10 mouse cellular contexts compared by ENCODE assay signal in the genomic region with DNA sequence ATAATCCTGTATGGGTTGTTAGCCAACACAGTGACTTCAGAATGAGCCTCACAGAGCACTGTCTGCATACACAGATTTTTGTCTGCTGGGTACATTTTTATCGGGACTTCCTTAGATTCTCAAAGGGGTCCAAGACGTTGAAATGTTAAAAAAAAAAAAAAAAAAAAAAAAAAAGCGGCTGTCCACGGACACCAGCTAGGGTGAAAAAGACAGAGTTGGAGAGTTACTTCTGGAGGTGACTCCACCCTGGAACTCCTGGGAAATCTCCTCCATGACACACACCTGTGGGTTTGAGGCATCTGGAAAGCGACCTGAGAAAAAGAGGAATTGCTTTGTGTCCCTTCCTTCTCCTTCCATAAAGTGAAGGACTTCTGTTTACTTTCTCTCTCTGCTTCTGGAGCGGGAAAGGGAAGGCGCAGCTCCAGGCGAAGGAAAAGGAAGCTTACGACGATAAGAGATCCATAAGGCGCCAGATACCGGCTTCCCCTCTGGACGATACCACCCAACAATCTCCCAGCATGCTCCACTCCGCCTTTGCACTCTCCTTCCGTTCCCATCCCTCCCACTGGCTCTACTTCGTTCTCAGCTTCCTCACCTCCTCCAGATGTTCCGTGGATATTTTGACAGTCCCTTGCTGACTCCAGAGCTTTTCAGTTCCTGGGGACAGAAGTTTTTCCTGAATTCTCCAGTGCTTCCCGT. TPM values are rescaled to one million over a fixed set of nuclear protein-coding genes. Genes with fewer than 3 reads are reported as not detected.
DNase-seq lines count a peak whose midpoint lies in the region; ATAC-seq and TF ChIP-seq lines count a peak whose summit lies in the region.
"Had no signal": no experiment of that assay in that cellular context is flagged by ENCODE, and none has a peak within 500 bp of the region (broad histone marks: within the 10 kb centered on the region; RNA-seq: fewer than 3 reads in every experiment).

No protein-coding gene starts in this region.

- H3K4me3 ChIP-seq in midbrain, embryonic 10.5 days: peak overlapping the region; percentile 27
- no peak overlapping the region for H3K4me3 ChIP-seq in midbrain, postnatal 0 days (ENCODE audit: low read depth, low read length)
- H3K4me3 ChIP-seq in limb, embryonic 13.5 days: peak overlapping the region; percentile 10
- no peak overlapping the region for H3K4me3 ChIP-seq in midbrain, embryonic 14.5 days (replicated peaks; ENCODE audit: low read depth, low read length)

- no peak overlapping the region for H3K9ac ChIP-seq in midbrain, postnatal 0 days (replicated peaks; ENCODE audit: low read length, poor library complexity, severe bottlenecking)
- no peak overlapping the region for H3K9ac ChIP-seq in limb, embryonic 13.5 days
- H3K9ac ChIP-seq in midbrain, embryonic 14.5 days (replicated peaks; ENCODE audit: low read length): no peak overlapping the region

- H3K9me3 ChIP-seq in midbrain, embryonic 10.5 days (replicated peaks): no peaks in the 10 kb centered on the region
- no peaks in the 10 kb centered on the region for H3K9me3 ChIP-seq in midbrain, postnatal 0 days (ENCODE audit: low read length)
- no peaks in the 10 kb centered on the region for H3K9me3 ChIP-seq in limb, embryonic 13.5 days
- no peaks in the 10 kb centered on the region for H3K9me3 ChIP-seq in midbrain, embryonic 14.5 days (ENCODE audit: control insufficient read depth, low read length)

- no peaks in the 10 kb centered on the region for H3K27me3 ChIP-seq in midbrain, embryonic 10.5 days (ENCODE audit: low read depth, poor library complexity, severe bottlenecking)
- no peaks in the 10 kb centered on the region for H3K27me3 ChIP-seq in midbrain, postnatal 0 days (ENCODE audit: insufficient read depth, low read length)
- H3K27me3 ChIP-seq in limb, embryonic 13.5 days: no peaks in the 10 kb centered on the region
- H3K27me3 ChIP-seq in midbrain, embryonic 14.5 days (ENCODE audit: control insufficient read depth, insufficient read depth, low read length): no peaks in the 10 kb centered on the region
- H3K27me3 ChIP-seq: Patski had no signal

- ATAC-seq in midbrain, postnatal 0 days (ENCODE audit: low FRiP score): no peak
- ATAC-seq in limb, embryonic 13.5 days (ENCODE audit: low FRiP score, low read depth): no peak
- ATAC-seq in midbrain, embryonic 14.5 days (ENCODE audit: low FRiP score, low TSS enrichment): no peak
- no peak for ATAC-seq in erythroid progenitor cell, adult 5-6 weeks (replicated peaks; ENCODE audit: low FRiP score, poor library complexity, severe bottlenecking)
- ATAC-seq: Patski had no signal

- TF ChIP-seq CTCF in midbrain, postnatal 0 days (IDR thresholded peaks at IDR 0.05): no peak

- no peaks in the 10 kb centered on the region for H3K36me3 ChIP-seq in midbrain, embryonic 10.5 days
- no peaks in the 10 kb centered on the region for H3K36me3 ChIP-seq in midbrain, postnatal 0 days (ENCODE audit: insufficient read depth, low read length)
- no peaks in the 10 kb centered on the region for H3K36me3 ChIP-seq in limb, embryonic 13.5 days
- H3K36me3 ChIP-seq in midbrain, embryonic 14.5 days (ENCODE audit: control insufficient read depth, insufficient read depth, low read length): no peaks in the 10 kb centered on the region

- H3K27ac ChIP-seq in midbrain, embryonic 10.5 days (replicated peaks): no peak overlapping the region; the same call in 1 of the 2 replicates
- H3K27ac ChIP-seq in midbrain, postnatal 0 days (ENCODE audit: low read depth, low read length): no peak overlapping the region
- H3K27ac ChIP-seq in limb, embryonic 13.5 days: no peak overlapping the region
- no peak overlapping the region for H3K27ac ChIP-seq in midbrain, embryonic 14.5 days (replicated peaks; ENCODE audit: low read depth, low read length)

- intact Hi-C loops in heart, postnatal 14 days (cut with DNase I): no loop called here

- 45% methylated on average over 18 of the region's 18 CpGs for WGBS in midbrain, embryonic 10.5 days
- WGBS in midbrain, postnatal 0 days: 50% methylated on average over 18 of the region's 18 CpGs
- 41% methylated on average over 18 of the region's 18 CpGs for WGBS in limb, embryonic 13.5 days
- 56% methylated on average over 18 of the region's 18 CpGs for WGBS in midbrain, embryonic 14.5 days

- no peaks in the 10 kb centered on the region for H3K4me1 ChIP-seq in midbrain, embryonic 10.5 days
- H3K4me1 ChIP-seq in midbrain, postnatal 0 days (ENCODE audit: insufficient read depth, low read length): no peaks in the 10 kb centered on the region
- peaks cover 3% of the 10 kb centered on the region; the same call in 1 of the 2 replicates for H3K4me1 ChIP-seq in limb, embryonic 13.5 days
- H3K4me1 ChIP-seq in midbrain, embryonic 14.5 days (ENCODE audit: control insufficient read depth, insufficient read depth, low read length): no peaks in the 10 kb centered on the region

- H3K4me2 ChIP-seq in midbrain, postnatal 0 days (ENCODE audit: low read depth, low read length, poor library complexity, severe bottlenecking): no peak overlapping the region
- H3K4me2 ChIP-seq in limb, embryonic 13.5 days (replicated peaks): peak overlapping the region; percentile 52
- H3K4me2 ChIP-seq in midbrain, embryonic 14.5 days (ENCODE audit: low read length): peak overlapping the region; percentile 28

- no peak for DNase-seq in midbrain, embryonic 10.5 days (ENCODE audit: low spot score)
- DNase-seq in midbrain, postnatal 0 days (ENCODE audit: low spot score): no peak
- peak; percentile 33 to 34 for DNase-seq in heart, postnatal 14 days
- DNase-seq in midbrain, embryonic 14.5 days: no peak
- no peak for DNase-seq in cerebellum, adult 11-12 months
- no peak for DNase-seq in thymus, postnatal 10 days (ENCODE audit: low spot score in 2 of 2)

RNA-seq across cellular contexts. Expression of a gene that starts 3.6 kb away (rescaled TPM):
- polyA plus RNA-seq in midbrain, embryonic 10.5 days (2016; fragmentation: Nextera tagmentation; extraction: Ambion mirVana): 0.02 and 0.04 TPM in 2 replicates
- 0.11 TPM in 1 of 2 replicates, not detected in the other for total RNA-seq in midbrain, postnatal 0 days (2014; rRNA removed)
- polyA plus RNA-seq in midbrain, postnatal 0 days (2015; fragmentation: Nextera tagmentation; extraction: Ambion mirVana): 0.05 TPM in 1 of 2 replicates, not detected in the other
- total RNA-seq in heart, postnatal 14 days (2021): under 1 TPM in 1 of 2 experiments, not detected in 1; 0.05 TPM
- not detected in 2 replicates for polyA plus RNA-seq in limb, embryonic 13.5 days (2015; fragmentation: Nextera tagmentation; extraction: Ambion mirVana)
- 0.07 TPM in 1 of 2 replicates, not detected in the other for polyA plus RNA-seq in midbrain, embryonic 14.5 days (2014; fragmentation: Nextera tagmentation; extraction: Ambion mirVana)
- total RNA-seq in erythroid progenitor cell, adult 5-6 weeks (2015; ENCODE audit: low replicate concordance): not detected in 2 replicates
- total RNA-seq in erythroid progenitor cell, adult 5-6 weeks (2017; ENCODE audit: low replicate concordance): not detected in 2 replicates
- total RNA-seq: hematopoietic stem cell, adult 5-6 weeks had no signal

RNA-seq across cellular contexts. Expression of a gene that starts 3.7 kb away (rescaled TPM):
- not detected in 2 replicates for polyA plus RNA-seq in midbrain, embryonic 10.5 days (2016; fragmentation: Nextera tagmentation; extraction: Ambion mirVana)
- 0.27 TPM in 1 of 2 replicates, not detected in the other for total RNA-seq in midbrain, postnatal 0 days (2014; rRNA removed)
- not detected in 2 replicates for polyA plus RNA-seq in midbrain, postnatal 0 days (2015; fragmentation: Nextera tagmentation; extraction: Ambion mirVana)
- total RNA-seq in heart, postnatal 14 days (2021): under 1 TPM; 0.15 to 0.22 TPM
- not detected in 2 replicates for polyA plus RNA-seq in limb, embryonic 13.5 days (2015; fragmentation: Nextera tagmentation; extraction: Ambion mirVana)
- not detected in 2 replicates for polyA plus RNA-seq in midbrain, embryonic 14.5 days (2014; fragmentation: Nextera tagmentation; extraction: Ambion mirVana)
- total RNA-seq in erythroid progenitor cell, adult 5-6 weeks (2015; ENCODE audit: low replicate concordance): not detected in 2 replicates
- total RNA-seq in erythroid progenitor cell, adult 5-6 weeks (2017; ENCODE audit: low replicate concordance): not detected in 2 replicates
- total RNA-seq: hematopoietic stem cell, adult 5-6 weeks had no signal

RNA-seq across cellular contexts. Expression of a gene that starts 4.4 kb away (rescaled TPM):
- 0.32 and 0.40 TPM in 2 replicates for polyA plus RNA-seq in midbrain, embryonic 10.5 days (2016; fragmentation: Nextera tagmentation; extraction: Ambion mirVana)
- total RNA-seq in midbrain, postnatal 0 days (2014; rRNA removed): 1.6 and 3.2 TPM in 2 replicates
- polyA plus RNA-seq in midbrain, postnatal 0 days (2015; fragmentation: Nextera tagmentation; extraction: Ambion mirVana): 1.8 and 2.7 TPM in 2 replicates
- 1 to 10 TPM; 3.4 to 4.6 TPM for total RNA-seq in heart, postnatal 14 days (2021)
- polyA plus RNA-seq in limb, embryonic 13.5 days (2015; fragmentation: Nextera tagmentation; extraction: Ambion mirVana): 0.54 and 0.71 TPM in 2 replicates
- polyA plus RNA-seq in midbrain, embryonic 14.5 days (2014; fragmentation: Nextera tagmentation; extraction: Ambion mirVana): 0.53 and 0.67 TPM in 2 replicates
- total RNA-seq in erythroid progenitor cell, adult 5-6 weeks (2015; ENCODE audit: low replicate concordance): not detected in 2 replicates
- not detected in 2 replicates for total RNA-seq in erythroid progenitor cell, adult 5-6 weeks (2017; ENCODE audit: low replicate concordance)
- total RNA-seq: hematopoietic stem cell, adult 5-6 weeks had no signal

RNA-seq across cellular contexts. Expression of a gene that starts 16.6 kb away (rescaled TPM):
- polyA plus RNA-seq in midbrain, embryonic 10.5 days (2016; fragmentation: Nextera tagmentation; extraction: Ambion mirVana): 4.3 and 4.7 TPM in 2 replicates
- total RNA-seq in midbrain, postnatal 0 days (2014; rRNA removed): 13.6 and 15.2 TPM in 2 replicates
- 3.0 and 3.1 TPM in 2 replicates for polyA plus RNA-seq in midbrain, postnatal 0 days (2015; fragmentation: Nextera tagmentation; extraction: Ambion mirVana)
- 1 to 10 TPM; 7.5 to 8.3 TPM for total RNA-seq in heart, postnatal 14 days (2021)
- polyA plus RNA-seq in limb, embryonic 13.5 days (2015; fragmentation: Nextera tagmentation; extraction: Ambion mirVana): 3.9 and 4.0 TPM in 2 replicates
- 5.5 and 6.2 TPM in 2 replicates for polyA plus RNA-seq in midbrain, embryonic 14.5 days (2014; fragmentation: Nextera tagmentation; extraction: Ambion mirVana)
- 0.72 and 2.9 TPM in 2 replicates for total RNA-seq in erythroid progenitor cell, adult 5-6 weeks (2015; ENCODE audit: low replicate concordance)
- total RNA-seq in erythroid progenitor cell, adult 5-6 weeks (2017; ENCODE audit: low replicate concordance): 1.3 TPM in 1 of 2 replicates, not detected in the other

RNA-seq across cellular contexts. Expression of a gene that starts 20.3 kb away (rescaled TPM):
- polyA plus RNA-seq in midbrain, embryonic 10.5 days (2016; fragmentation: Nextera tagmentation; extraction: Ambion mirVana): 0.11 and 0.12 TPM in 2 replicates
- total RNA-seq in midbrain, postnatal 0 days (2014; rRNA removed): 0.66 TPM in 1 of 2 replicates, not detected in the other
- 0.60 and 0.63 TPM in 2 replicates for polyA plus RNA-seq in midbrain, postnatal 0 days (2015; fragmentation: Nextera tagmentation; extraction: Ambion mirVana)
- not detected for total RNA-seq in heart, postnatal 14 days (2021)
- 0.18 and 0.27 TPM in 2 replicates for polyA plus RNA-seq in limb, embryonic 13.5 days (2015; fragmentation: Nextera tagmentation; extraction: Ambion mirVana)
- 0.13 and 0.22 TPM in 2 replicates for polyA plus RNA-seq in midbrain, embryonic 14.5 days (2014; fragmentation: Nextera tagmentation; extraction: Ambion mirVana)
- not detected in 2 replicates for total RNA-seq in erythroid progenitor cell, adult 5-6 weeks (2015; ENCODE audit: low replicate concordance)
- total RNA-seq in erythroid progenitor cell, adult 5-6 weeks (2017; ENCODE audit: low replicate concordance): not detected in 2 replicates
- polyA plus RNA-seq: Patski had no signal

Comparison
In these comparisons a context has a peak if more than half of its experiments do, and no peak if none do; other contexts are left out.
1. H3K4me3 ChIP-seq: peak in midbrain, embryonic 10.5 days (single experiment) and limb, embryonic 13.5 days (single experiment); none in midbrain, postnatal 0 days (single experiment) and midbrain, embryonic 14.5 days (single experiment).
2. DNase-seq: peak in heart, postnatal 14 days (2 of 2); none in midbrain, embryonic 10.5 days (single experiment), midbrain, postnatal 0 days (single experiment), midbrain, embryonic 14.5 days (single experiment), cerebellum, adult 11-12 months (single experiment) and thymus, postnatal 10 days (0 of 2).